Mouse (Mus musculus): ENCODE results near the gene Rdh1.
A peak's percentile ranks its signal among the peaks of the same experiment; 100 is the strongest.

The Rdh1 gene

GRCm38 (mm10) chr10:127759181-127760110 lies at the start of gene Rdh1, which contains the start of gene Rdh16f1:
Gene Rdh1 (plus strand): TSS chr10:127759721.
Gene Rdh16f1 (plus strand): TSS chr10:127759787.
- DNase-seq (ENCODE audit: low spot score), result no peak

GRCm38 (mm10) chr10:127710331-127710730 lies 49.2 kb upstream of the Rdh1 start:
- no peak for DNase-seq (ENCODE audit: low spot score)

DNA sequence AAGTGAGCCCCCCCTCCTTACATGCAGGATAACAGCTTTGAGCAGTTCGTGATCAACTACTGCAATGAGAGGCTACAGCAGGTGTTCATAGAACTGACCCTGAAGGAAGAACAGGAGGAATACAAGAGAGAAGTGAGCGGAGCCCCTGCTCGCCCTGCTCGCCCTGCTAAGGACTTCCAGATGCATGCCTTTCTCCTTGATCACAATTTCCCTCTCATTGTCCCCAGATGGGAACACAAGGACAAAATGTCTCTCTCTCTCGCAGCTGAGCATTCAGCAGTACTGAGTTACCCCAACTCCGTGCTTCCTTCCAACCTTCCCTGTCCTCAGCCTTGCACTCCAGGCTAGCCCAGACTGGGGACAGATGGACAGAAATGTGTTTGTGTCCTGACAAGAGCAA lies 46.8 kb upstream of the Rdh1 start:
- DNase-seq (ENCODE audit: low spot score), result no peak

DNA sequence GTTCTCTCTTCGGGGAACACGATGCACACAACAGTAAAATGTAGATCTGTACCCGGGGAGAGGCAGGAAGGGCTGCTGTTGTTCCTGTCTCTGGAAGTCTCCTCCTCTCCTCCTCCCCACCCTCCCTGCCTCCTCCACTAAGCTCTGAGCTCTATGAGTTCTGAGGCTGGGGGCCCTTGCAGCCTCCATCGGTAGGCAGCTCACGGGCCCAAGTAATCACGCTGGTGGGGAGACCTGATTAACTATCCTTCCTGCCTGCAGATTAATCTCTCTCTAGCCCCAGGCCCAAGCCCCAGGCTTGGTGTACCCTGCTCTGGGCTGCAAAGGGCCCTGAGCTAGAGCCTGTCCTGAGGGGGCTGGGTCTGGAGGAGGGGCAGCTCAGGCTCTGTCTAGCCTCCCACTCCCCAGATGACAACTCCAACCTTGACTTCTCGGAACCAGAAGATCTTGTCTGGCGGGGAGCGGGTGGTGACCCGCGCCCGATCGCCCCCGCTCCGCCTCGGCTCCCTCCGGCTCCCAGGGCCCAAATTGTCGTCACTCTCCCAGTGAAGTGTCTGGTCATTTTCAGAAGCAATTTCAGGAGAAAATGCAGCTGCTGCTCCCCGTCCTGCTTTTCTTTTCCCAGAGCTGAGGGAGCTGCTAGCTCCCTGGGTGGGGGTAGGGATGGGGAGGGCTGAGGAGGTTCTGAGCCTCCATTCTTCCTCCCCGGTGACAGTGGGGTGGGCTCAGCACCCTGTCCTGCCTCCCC lies 37.7 kb upstream of the Rdh1 start:
- no peak for DNase-seq (ENCODE audit: low spot score)

DNA sequence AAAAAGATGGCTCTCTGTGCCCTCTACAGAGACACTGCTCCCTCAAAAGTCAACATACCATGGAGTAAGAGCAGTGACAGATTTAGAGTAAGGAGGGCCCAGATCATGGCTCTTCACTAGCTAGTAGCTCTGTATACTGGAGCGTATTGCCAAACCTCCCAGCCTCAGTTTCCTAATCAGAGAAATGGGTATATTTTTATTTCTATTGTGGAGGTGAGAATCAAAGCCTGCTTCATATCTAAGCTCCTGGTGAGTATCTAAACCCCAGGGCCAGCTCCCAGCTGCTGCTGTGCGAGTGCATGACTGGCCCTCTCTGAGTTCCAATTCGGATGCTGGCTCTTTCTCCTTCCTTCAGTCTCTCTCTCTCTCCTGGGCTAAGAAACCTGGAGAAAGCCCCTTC lies 35.3 kb upstream of the Rdh1 start, which contains the start of gene Tac2:
TSS of gene Tac2 (plus strand) at position 301 of the 400 bp plus-strand sequence.
- no peak for DNase-seq (ENCODE audit: low spot score)

GRCm38 (mm10) chr10:127725136-127725535 lies 34.4 kb upstream of the Rdh1 start:
- no peak for DNase-seq (ENCODE audit: low spot score)

- DNase-seq (ENCODE audit: low spot score), result no peak
Observed at GRCm38 (mm10) chr10:127728437-127728836, 31.1 kb upstream of the Rdh1 start.

- DNase-seq (ENCODE audit: low spot score), result no peak
Observed at GRCm38 (mm10) chr10:127730285-127730932, 29.1 kb upstream of the Rdh1 start.

- DNase-seq (ENCODE audit: low spot score), result no peak
Observed at GRCm38 (mm10) chr10:127730933-127731310, 28.6 kb upstream of the Rdh1 start.

- no peak for DNase-seq (ENCODE audit: low spot score)
Observed at GRCm38 (mm10) chr10:127731397-127731796, 28.1 kb upstream of the Rdh1 start.

DNA sequence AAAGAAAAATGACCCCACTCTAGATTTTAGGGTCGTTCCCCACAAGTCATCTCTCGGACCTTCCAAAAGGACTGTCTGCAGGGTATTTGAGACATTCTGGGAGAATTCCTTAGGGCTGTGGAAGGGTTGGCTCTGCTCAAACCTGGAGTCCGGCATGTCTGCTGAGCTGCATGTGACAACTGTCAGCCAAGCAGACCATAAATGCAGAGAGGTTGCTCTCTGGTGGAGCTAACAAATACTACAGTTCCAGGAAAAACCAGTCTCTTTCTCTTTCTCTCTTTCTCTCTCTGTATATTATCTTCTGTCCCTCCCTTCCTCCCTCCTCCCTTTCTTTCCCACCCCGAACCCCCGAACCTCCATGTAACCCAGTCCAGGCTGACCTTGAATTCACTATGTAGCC lies 25.1 kb upstream of the Rdh1 start:
- DNase-seq (ENCODE audit: low spot score), result peak; percentile 65

DNA sequence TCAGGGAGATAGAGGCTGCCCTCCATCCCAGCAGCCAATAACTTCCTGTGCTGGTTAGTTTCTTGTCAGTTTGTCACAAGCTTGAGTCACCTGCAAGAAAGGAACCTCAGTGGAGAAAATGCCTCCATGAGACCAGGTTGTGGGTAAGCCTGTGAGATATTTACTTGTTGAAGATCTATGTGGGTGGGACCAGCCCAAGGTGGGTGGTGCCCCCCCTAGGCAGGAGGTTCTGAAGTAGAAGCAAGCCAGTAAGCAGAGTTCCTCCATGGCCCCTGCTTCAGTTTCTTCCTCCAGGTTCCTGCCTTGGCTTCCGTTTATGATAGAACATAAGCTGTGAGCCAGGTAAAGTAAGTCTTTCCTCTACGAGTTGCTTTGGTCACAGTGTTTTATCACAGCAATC lies 23.3 kb upstream of the Rdh1 start:
- DNase-seq (ENCODE audit: low spot score), result no peak

DNA sequence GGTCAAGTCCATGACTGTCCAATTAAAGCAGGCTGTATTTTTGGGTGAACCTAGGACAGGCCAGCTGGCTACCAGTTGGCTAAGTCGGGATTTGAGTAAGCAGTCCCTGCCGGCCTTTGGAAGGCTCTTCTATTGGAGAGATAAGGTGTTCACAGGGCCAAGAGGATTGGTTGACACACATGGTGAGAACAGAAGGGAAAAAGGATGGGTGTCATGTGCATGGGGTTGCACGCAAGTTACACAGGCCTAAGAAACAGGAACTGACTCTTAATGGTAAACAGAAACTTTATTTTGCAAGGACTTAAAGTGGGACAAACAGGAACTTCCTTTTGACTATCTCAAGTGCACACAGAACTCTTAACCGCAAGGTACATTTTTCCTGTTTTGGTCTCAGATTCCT lies 22.6 kb upstream of the Rdh1 start:
- DNase-seq (ENCODE audit: low spot score), result no peak

DNA sequence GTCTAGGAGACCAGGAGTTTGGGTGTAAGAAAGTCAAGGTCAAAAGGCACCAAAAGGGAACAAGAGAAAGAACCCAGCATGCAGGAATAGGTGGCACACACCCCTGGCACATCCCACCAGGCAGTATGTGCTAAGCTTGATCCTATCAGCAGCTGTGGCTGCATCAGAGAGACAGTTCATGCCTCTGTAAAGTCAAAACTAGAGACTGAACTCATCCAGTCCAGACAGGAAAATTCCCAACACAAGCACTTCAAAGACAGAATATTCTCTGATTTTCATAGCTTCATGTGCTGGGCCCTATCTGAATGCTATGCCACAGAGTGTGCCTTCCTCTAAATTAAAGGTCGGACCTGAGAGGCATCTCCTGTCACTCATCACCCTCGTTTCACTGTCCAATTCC lies 22.0 kb upstream of the Rdh1 start:
- no peak for DNase-seq (ENCODE audit: low spot score)

DNA sequence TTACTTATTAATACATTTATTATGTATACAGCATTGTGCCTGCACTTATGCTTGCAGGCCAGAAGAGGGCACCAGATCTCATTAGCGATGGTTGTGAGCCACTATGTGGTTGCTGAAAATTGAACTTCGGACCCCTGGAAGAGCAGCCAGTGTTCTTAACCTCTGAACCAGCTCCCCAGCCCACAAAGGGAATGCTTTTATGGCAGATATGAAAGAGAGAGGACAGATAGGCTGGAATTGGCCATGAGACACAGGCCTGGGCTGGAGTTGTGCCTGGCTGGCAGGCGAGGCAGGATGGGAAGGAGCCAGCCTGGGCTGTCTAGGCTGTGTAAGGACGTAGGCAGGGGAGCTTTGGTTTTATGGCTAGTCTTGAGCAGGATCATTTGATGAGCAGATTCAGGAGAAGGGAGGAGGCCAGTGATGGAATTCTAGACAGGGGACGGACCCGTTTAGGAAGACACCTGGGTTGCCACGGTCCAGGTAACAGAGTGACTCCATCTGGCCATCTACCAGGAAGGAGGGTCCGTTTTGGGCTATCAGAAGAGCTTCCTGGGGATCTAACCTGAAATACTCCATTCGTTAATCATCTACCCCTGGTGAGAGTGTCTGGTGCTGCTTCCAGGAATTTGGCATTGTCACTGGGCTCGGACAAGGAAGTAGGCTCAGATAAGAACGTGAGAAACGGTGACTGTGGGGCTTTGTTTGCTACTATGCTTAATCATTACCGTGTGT lies 21.2 kb upstream of the Rdh1 start:
- peak; percentile 38 for DNase-seq (ENCODE audit: low spot score)

GRCm38 (mm10) chr10:127739083-127739660 lies 20.3 kb upstream of the Rdh1 start, which contains the start of gene Zbtb39:
Gene Zbtb39 (plus strand): TSS chr10:127739538.
- DNase-seq (ENCODE audit: low spot score), result peak; percentile 67

DNA sequence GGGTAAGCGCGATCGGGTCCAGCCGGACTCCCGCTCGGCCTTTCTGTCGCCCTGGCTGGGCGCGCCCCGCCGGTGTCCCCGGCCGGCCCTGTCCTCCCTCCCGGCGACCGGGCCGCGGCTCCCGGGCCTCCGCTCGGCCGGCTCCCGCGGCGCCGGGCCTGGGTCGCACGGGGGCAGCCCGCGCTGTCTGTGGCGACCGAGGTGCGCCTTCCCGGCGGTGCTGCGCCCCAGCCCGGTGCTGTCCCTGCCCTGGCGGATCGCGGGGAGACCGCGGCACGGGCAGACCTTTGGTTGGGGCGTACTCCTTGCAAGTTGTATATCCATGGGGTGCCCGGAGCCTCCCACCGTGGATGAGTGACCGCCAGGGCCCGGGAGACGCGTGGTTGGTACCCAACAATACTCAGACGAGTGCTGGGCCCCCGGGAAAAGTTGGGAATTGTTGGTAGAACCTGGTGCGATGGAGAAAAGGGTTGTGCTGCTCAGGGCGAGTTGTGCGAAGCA lies 19.8 kb upstream of the Rdh1 start:
- DNase-seq (ENCODE audit: low spot score), result peak; percentile 19

DNA sequence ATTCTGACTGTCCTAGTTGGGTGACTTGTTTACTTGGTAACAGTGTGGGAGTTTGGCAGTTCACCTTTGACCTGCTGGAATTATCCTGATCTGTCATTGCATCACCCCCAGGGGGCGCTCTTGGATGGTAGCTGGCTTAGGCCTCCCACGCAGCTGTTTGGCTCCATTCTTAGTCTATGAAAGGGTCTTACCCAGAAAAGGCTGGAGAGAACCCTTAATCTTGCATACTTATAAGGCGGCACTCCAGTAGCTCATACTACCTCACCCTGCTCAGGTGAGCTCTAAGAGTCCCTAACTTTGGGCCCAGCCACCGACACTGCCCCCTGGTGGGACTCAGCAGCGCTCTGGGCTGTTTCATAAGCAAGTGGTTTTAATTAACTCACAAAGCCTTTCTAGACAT lies 14.9 kb upstream of the Rdh1 start:
- peak; percentile 59 for DNase-seq (ENCODE audit: low spot score)

DNA sequence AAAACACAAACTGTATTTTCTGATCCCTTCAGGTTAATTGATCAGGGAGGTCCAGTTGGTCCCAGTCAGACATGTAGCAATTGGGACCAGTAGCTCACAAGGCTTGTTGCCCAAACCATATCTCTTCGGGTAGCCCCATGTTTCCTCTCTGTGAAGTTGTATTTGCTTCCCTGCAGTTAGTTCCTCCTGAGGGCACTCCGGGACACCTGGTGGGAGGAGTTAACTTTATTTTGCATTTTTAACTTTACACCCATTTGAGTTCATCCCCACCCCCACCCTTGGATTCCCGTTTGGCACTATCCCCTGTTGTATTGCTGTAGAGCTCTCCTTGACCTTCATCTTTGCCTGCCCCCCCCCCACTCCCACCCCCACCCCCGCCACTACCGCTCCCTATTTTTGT lies 13.6 kb upstream of the Rdh1 start:
- no peak for DNase-seq (ENCODE audit: low spot score)

- no peak for DNase-seq (ENCODE audit: low spot score)
Observed at GRCm38 (mm10) chr10:127747254-127747653, 12.3 kb upstream of the Rdh1 start.
